Mouse (Mus musculus) T-helper 2 cell (primary cell): Measurements from ENCODE around the gene Ywhag.

Experiments
- in situ Hi-C: fragments of 300-600 bp; cut with MboI, MseI; formaldehyde crosslinking; loops from one replicate; pipeline ENCODE4 v1.15.1; 2025; ENCODE audit warnings: high pct_unique_total_duplicates

Gene Ywhag

GRCm38 (mm10) chr5:135934481-135935175, at the start of gene Ywhag:
Gene Ywhag, minus strand, starts transcription at chr5:135934616.
- in situ Hi-C loops = no loop called here

GRCm38 (mm10) chr5:135982398-135982797, 48.0 kb upstream of the Ywhag start:
- in situ Hi-C loops = loop anchor here (5.0 kb wide), 1 partner anchor 75 kb away; no protein-coding TSS in a partner anchor

DNA sequence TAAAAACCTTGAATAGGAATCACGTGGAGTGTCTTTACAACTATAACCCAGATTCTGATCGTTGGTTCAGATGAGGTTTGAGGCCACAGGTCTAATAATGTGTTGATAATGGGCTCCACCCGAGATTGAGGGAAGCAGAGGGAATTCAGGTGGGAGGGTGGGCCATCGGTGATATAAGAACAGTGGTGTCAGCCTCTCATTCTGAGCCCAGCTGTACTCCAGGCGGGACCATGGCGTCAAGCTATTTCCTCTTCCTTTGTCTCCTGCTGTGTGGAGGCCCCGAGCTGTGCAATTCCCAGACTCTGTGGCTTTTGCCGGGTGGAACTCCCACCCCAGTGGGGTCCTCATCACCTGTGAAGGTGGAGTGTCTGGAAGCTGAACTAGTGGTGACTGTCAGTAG, 45.5 kb upstream of the Ywhag start, which contains the start of gene Zp3:
Gene Zp3 (plus strand): TSS at position 196 of the 400 bp plus-strand sequence.
- in situ Hi-C loops = loop anchor here (5.0 kb wide), 1 partner anchor 77 kb away; no protein-coding TSS in a partner anchor

DNA sequence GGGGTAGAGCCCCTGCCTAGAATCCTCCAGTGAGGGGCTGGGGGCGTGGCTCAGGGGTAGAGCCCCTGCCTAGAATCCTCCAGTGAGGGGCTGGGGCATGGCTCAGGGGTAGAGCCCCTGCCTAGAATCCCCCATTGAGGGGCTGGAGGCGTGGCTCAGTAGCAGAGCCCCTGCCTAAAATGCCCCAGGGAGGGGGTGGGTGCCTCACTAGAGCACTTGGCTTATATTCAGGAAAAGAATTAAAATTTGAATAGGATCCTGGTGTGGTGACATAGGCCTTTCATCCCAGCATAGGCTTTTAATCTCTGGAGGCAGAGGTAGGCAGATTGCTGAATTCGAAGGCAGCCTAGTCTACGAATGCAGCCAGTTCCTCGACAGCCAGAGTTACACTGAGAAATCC, 45.0 kb upstream of the Ywhag start:
- in situ Hi-C loops = no loop called here

- in situ Hi-C loops = no loop called here
Measured at GRCm38 (mm10) chr5:135975893-135976668, 41.7 kb upstream of the Ywhag start.

DNA sequence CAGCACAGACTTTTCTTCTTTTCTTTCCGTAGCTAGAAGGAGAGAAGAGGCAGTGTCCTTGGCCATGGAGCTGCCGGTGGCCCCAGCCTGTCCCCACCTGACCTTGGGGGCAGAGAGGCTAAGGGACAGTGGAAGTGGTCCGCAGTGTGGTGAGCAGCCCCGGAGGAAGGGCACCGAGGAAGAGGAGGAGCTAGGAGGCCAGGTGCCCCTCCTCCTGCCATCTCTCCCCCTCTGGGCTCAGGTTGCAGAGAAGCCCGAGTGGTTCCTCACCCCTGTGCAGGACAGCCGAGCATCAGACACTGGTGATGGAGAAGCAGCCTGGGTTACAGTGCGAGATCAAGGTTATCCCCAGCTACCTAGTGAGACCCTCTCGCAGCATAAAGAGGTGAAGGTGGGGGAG, 39.9 kb upstream of the Ywhag start, which contains the start of gene Ssc4d:
Gene Ssc4d (minus strand): TSS at position 167 of the 400 bp plus-strand sequence.
- in situ Hi-C loops = no loop called here

GRCm38 (mm10) chr5:135971876-135972275, 37.5 kb upstream of the Ywhag start:
- in situ Hi-C loops = no loop called here

DNA sequence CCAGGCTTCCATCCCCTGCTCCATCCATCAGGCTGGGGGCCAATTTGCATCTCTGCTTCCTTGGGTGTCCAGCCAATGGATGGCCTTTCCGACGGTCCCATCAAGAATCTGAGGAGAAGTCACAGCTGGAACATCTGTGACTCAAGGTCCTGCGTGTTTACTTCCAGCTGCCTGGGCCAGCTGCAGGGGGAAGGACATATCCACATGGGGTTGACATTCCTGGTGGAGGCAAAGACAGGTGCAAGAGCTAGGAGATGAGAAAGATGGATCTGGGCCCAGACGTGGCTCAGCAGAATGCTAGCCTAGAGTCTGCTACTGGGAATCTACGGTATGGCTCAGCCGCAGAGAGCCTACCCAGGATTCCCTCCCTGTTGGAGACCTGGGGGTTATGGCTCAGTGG, 35.8 kb upstream of the Ywhag start:
- in situ Hi-C loops = no loop called here

- in situ Hi-C loops = no loop called here
Measured at GRCm38 (mm10) chr5:135968781-135969180, 34.4 kb upstream of the Ywhag start.

DNA sequence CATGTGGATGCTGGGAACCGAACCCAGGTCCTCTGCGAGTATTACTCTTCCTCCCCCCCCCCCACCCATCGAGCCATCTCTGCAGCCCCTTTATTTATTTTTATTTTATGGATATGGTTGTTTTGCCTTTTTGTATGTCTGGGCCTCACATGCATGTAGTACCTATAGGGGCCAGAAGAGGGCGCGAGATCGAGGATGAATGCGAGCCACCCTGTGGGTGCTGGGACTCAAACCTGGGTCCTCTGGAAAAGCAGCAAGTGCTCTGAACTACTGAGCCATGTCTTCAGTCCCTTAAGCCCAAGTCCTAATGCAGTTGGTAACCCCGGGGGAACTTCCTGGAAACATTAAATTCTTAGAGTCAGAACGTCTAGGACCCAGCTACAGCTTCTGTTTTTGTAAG, 32.5 kb upstream of the Ywhag start:
- in situ Hi-C loops = no loop called here

DNA sequence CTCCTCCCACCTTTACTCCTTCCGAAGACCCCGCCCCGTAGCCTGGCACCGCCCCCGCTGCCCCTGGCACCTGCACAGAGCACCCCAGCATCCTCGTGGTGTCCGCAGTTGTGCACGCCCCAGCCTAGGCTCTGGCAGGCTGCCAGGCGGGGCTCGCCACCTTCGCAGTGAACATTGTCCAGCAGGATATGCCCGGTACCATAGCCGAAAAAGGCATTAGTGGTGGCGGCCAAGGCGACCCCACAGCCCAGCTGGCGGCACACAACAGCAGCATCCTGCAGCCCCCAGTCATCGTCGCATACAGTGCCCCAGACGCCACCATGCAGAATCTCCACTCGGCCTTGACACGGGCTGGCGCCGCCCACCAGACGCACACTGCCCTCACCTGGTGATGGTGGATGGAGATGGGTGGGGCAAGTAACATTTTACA, 31.1 kb upstream of the Ywhag start:
- in situ Hi-C loops = no loop called here

- in situ Hi-C loops = no loop called here
Measured at GRCm38 (mm10) chr5:135963280-135963627, 28.8 kb upstream of the Ywhag start.

DNA sequence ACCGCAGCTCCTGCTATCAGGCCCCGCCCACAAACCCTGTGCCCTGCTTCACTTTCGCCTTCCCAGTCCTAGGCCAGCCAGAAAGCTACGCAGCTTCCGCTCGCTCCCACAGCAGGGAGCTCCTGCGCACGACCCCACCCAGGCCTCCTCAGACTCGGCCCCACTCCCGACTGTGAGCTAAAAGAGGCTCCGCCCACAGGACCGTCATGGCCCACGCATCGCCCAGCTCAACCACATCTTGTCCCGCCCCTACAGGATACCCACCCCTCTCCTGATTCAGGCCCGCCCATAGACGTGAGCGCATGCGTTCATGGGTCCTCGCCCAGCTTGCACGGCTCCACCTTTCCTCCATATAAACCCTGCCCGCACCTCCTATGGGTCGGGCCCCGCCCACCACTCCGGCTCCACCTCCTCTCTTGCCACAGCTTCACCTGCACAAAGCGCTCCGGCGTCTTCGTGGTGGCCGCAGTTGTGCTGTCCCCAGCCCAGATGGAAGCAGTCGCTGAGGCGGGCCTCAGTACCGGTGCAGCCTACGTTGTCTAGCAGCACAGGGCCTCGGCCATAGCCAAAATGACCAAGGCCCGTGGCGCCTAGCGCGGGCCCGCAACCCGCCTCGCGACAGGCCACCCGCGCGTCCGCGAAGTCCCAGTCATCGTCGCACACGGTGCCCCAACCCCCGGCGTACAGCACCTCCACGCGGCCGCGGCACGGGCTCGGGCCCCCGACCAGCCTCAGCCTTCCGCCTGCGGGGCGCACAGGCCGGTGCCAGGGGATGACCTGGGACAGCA, 28.3 kb upstream of the Ywhag start:
- in situ Hi-C loops = no loop called here

GRCm38 (mm10) chr5:135962125-135962491, 27.7 kb upstream of the Ywhag start:
- in situ Hi-C loops = no loop called here

- in situ Hi-C loops = no loop called here
Measured at GRCm38 (mm10) chr5:135960909-135961635, 26.7 kb upstream of the Ywhag start.

DNA sequence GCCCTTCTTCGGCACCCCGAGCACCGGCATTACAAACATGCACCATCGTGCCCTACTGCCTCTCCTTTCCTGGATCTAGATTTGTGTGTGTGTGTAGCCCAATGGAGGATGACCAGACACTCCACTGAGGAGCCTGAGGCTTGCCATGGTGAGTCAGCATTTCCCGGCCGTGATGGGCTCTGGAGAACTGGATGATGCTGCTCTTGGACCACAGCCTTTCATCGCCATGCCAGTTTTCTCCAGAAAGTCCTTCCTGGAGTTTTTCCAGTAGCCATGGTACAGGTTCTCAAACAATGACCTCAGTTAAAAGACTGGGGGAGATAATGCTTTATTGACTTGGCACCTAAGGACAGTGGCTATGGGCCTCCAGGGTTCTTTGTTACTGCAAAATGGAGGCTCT, 25.5 kb upstream of the Ywhag start:
- in situ Hi-C loops = no loop called here

DNA sequence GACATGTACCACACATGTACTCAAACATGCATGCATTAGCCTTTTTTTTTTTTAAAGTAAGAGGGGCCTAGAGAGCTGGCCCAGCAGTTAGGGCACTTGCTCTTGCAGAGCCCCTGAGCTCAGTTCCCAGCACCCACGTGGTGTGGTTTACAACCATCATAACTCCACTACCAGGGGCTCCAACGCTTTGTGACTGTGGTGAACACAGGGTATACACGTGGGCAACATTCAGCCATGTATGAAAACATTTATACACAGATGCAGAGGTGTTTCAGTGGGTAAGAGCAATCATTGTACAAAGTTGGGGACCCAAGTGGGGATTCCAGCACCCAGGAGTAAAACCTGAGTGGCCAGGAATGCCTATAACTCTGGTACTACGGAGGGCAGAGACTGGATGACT, 24.0 kb upstream of the Ywhag start:
- in situ Hi-C loops = no loop called here

DNA sequence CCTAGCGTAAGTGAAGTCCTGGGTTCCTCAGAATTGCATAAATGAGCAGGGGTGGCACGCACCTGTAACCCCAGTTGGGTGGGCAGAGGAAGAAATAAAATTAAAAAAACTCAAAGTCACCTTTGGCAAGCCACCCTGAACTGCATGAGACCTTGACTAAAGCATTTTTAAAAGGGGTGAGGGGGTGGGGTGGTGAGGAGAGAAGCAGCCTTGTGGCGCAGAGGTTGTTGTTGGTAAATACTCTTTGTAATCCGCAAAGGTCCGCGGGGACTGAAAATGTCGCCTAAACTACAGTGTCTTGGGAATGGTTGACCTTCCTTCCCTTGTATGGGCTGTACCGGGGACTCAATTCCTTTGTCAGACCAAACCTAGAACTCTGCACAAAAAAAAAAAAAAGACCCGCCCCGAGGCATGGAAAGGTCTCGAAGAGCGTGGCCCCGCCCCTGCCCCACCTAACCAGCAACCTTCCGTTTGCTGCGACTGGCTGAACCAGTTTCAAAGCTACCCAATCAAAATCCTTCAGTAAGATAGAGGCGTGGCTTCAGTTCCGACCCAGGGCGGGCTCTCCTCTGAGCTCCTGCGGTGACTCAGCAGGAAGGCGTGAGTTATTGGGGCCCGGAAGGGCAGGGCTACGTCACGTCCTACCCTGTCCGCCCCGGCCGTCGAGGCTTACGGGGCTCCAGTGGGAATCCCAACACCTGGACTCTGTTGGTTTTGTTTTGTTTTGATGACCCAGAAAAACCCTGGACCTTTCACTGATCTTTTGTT, 23.0 kb upstream of the Ywhag start:
- in situ Hi-C loops = no loop called here

DNA sequence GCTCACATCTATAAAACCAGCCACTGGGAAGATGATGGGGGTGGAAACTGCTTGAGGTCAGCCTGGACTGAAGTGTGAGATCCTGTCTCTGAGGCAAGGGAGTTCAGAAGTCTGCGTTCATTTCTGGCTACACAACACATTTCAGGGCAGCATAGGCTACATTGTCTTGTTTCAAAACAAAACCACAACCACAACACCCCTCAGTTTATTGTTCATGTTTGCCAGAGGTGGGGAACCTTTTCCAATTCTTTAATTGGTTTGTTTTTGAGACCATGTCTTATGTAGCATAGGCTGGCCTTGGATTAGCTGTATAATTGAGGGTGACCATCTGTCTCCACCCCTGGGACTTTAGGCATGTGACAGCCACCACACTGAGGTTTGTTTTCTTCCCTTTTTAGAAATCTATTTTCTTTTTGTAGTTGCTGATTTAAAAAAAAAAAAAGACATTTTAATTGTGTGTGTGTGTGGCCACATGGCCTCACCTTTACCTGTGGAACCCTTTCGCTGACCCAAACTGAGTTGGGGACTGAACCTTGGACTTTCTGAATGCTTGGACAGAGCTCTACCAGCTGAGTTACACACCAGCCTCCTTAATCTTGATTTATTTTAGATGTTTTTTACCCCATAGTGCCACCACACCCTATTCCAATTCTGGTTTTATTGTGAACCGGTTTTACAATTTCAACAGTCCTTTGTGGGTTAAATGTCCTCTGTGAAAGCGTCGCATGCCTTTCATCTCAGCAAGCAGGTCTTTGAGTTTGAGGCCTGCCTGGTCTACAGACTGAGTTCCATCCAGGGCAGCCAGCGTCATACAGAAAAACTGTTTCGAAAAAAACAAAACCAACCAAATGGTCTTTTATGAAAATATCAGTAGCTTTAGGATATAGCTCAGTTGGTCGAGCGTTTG, 22.1 kb upstream of the Ywhag start:
- in situ Hi-C loops = no loop called here

- in situ Hi-C loops = no loop called here
Measured at GRCm38 (mm10) chr5:135952830-135953229, 18.4 kb upstream of the Ywhag start.
